In genomic region chr17:65370034-65370780, GRCm38 (mm10) we compare ENCODE assay signal across 9 mouse cellular contexts.
DNase-seq lines count a peak whose midpoint lies in the region; ATAC-seq lines count a peak whose summit lies in the region.
"Had no signal": no experiment of that assay in that cellular context is flagged by ENCODE, and none has a peak within 500 bp of the region (broad histone marks: within the 10 kb centered on the region; RNA-seq: fewer than 3 reads in every experiment).

No protein-coding gene starts in this region.

- DNase-seq in intestine, embryonic 14.5 days (ENCODE audit: low spot score), result peak; percentile 80
- peak; percentile 7 for DNase-seq in WW6 (ENCODE audit: low read depth, low spot score)
- peak; percentile 56 to 78 for DNase-seq in frontal cortex, postnatal 10 days (ENCODE audit: low spot score in 2 of 2)
- peak; percentile 51 to 52 for DNase-seq in layer of hippocampus, postnatal 36 days
- peak; percentile 66 for DNase-seq in right cerebral cortex, postnatal 14 days
- no peak for DNase-seq in cerebellum, adult 9-11 months
- DNase-seq in heart, postnatal 25 days (ENCODE audit: low spot score), result no peak

- no peaks in the 10 kb centered on the region for H3K27me3 ChIP-seq in intestine, embryonic 14.5 days (replicated peaks; ENCODE audit: control insufficient read depth, insufficient read depth, low read length)
- H3K27me3 ChIP-seq in intestine, embryonic 16.5 days (replicated peaks; ENCODE audit: control insufficient read depth, insufficient read depth, low read length), result no peaks in the 10 kb centered on the region
- H3K27me3 ChIP-seq: limb, embryonic 12.5 days had no signal

- WGBS in intestine, embryonic 14.5 days, result 26% methylated on average over 7 of the region's 7 CpGs
- WGBS in intestine, embryonic 16.5 days, result 30% methylated on average over 7 of the region's 7 CpGs

- no peaks in the 10 kb centered on the region for H3K4me1 ChIP-seq in intestine, embryonic 14.5 days (replicated peaks; ENCODE audit: control insufficient read depth, insufficient read depth, low read length)
- H3K4me1 ChIP-seq in intestine, embryonic 16.5 days (ENCODE audit: control insufficient read depth, insufficient read depth, low read length), result no peaks in the 10 kb centered on the region
- H3K4me1 ChIP-seq: limb, embryonic 12.5 days had no signal

- H3K27ac ChIP-seq in intestine, embryonic 14.5 days (ENCODE audit: low read depth), result no peak overlapping the region
- no peak overlapping the region for H3K27ac ChIP-seq in intestine, embryonic 16.5 days (ENCODE audit: low read length)
- H3K27ac ChIP-seq: limb, embryonic 12.5 days had no signal

- no peaks in the 10 kb centered on the region for H3K36me3 ChIP-seq in intestine, embryonic 14.5 days (ENCODE audit: control insufficient read depth, insufficient read depth, low read length)
- no peaks in the 10 kb centered on the region for H3K36me3 ChIP-seq in intestine, embryonic 16.5 days (ENCODE audit: control insufficient read depth, insufficient read depth, low read length)
- H3K36me3 ChIP-seq: limb, embryonic 12.5 days had no signal

- no peak overlapping the region for H3K4me3 ChIP-seq in intestine, embryonic 14.5 days (ENCODE audit: low read depth, low read length)
- no peak overlapping the region for H3K4me3 ChIP-seq in intestine, embryonic 16.5 days (ENCODE audit: low read length)
- H3K4me3 ChIP-seq: limb, embryonic 12.5 days had no signal

- H3K9me3 ChIP-seq in intestine, embryonic 14.5 days (ENCODE audit: control insufficient read depth, low read length), result no peaks in the 10 kb centered on the region
- H3K9me3 ChIP-seq in intestine, embryonic 16.5 days (ENCODE audit: control insufficient read depth, low read length), result peaks cover 3% of the 10 kb centered on the region; the same call in 1 of the 2 replicates

- no peak for ATAC-seq in intestine, embryonic 14.5 days (replicated peaks; ENCODE audit: low FRiP score, low TSS enrichment, low read depth)
- ATAC-seq in intestine, embryonic 16.5 days, result no peak

- intact Hi-C loops in heart, postnatal 25 days (cut with DNase I), result no loop called here

- no peak overlapping the region for H3K9ac ChIP-seq in intestine, embryonic 14.5 days (ENCODE audit: low read length)
- H3K9ac ChIP-seq in intestine, embryonic 16.5 days (ENCODE audit: low read depth, low read length), result no peak overlapping the region
- H3K9ac ChIP-seq: limb, embryonic 12.5 days had no signal

- H3K4me2 ChIP-seq in intestine, embryonic 14.5 days (ENCODE audit: low read length), result no peak overlapping the region
- H3K4me2 ChIP-seq in intestine, embryonic 16.5 days (ENCODE audit: low read depth, low read length), result no peak overlapping the region
- H3K4me2 ChIP-seq: limb, embryonic 12.5 days had no signal

Comparison
In these comparisons a context has a peak if more than half of its experiments do, and no peak if none do; other contexts are left out.
1. DNase-seq: peak in intestine, embryonic 14.5 days (single experiment), WW6 (single experiment), frontal cortex, postnatal 10 days (2 of 2), layer of hippocampus, postnatal 36 days (2 of 2) and right cerebral cortex, postnatal 14 days (single experiment); none in cerebellum, adult 9-11 months (single experiment) and heart, postnatal 25 days (single experiment).